In the genomic region with DNA sequence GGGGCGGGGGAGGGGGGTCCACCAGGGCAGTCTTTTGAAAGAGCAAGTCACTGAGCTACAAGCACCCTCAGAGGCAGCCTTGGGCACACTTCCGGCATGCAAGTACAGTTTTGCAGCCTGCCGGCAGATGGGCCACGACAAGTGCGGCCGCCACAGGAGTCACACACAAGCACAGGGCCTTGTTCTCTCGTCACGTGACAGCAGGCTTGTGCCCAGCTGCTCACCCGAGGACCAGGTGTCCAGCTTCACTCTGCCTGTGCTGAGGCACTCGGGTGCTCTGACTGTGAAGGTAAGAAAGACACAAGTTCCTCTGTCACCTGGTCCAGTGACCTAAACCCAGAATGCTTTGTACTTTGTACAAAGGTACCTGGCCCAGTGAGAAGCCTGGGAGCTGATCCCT, we compare ENCODE assay signal across 18 mouse cellular contexts.
DNase-seq lines count a peak whose midpoint lies in the region; ATAC-seq lines count a peak whose summit lies in the region.
"Had no signal": no experiment of that assay in that cellular context is flagged by ENCODE, and none has a peak within 500 bp of the region (broad histone marks: within the 10 kb centered on the region; RNA-seq: fewer than 3 reads in every experiment).

No protein-coding gene starts in this region.

- no peaks in the 10 kb centered on the region for H3K27me3 ChIP-seq in hindbrain, embryonic 11.5 days (ENCODE audit: control insufficient read depth, insufficient read depth, low read length)
- H3K27me3 ChIP-seq in hindbrain, embryonic 14.5 days (ENCODE audit: control insufficient read depth, insufficient read depth, low read length), result no peaks in the 10 kb centered on the region
- H3K27me3 ChIP-seq in midbrain, embryonic 10.5 days (ENCODE audit: low read depth, poor library complexity, severe bottlenecking), result no peaks in the 10 kb centered on the region
- no peaks in the 10 kb centered on the region for H3K27me3 ChIP-seq in midbrain, embryonic 15.5 days (replicated peaks)
- H3K27me3 ChIP-seq in embryonic facial prominence, embryonic 11.5 days (ENCODE audit: control insufficient read depth, insufficient read depth, low read length), result no peaks in the 10 kb centered on the region
- no peaks in the 10 kb centered on the region for H3K27me3 ChIP-seq in midbrain, embryonic 14.5 days (ENCODE audit: control insufficient read depth, insufficient read depth, low read length)
- H3K27me3 ChIP-seq: intestine, embryonic 15.5 days; liver, embryonic 15.5 days had no signal

- 0 out of 2 replicates have a peak overlapping the region, but pooled peaks have one; percentile 17 for H3K27ac ChIP-seq in hindbrain, embryonic 11.5 days (ENCODE audit: low read depth, low read length)
- no peak overlapping the region for H3K27ac ChIP-seq in hindbrain, embryonic 14.5 days
- peak overlapping the region; percentile 69 for H3K27ac ChIP-seq in midbrain, embryonic 10.5 days (replicated peaks)
- no peak overlapping the region for H3K27ac ChIP-seq in midbrain, embryonic 15.5 days
- H3K27ac ChIP-seq in embryonic facial prominence, embryonic 11.5 days (replicated peaks; ENCODE audit: low read depth, low read length), result no peak overlapping the region
- H3K27ac ChIP-seq in midbrain, embryonic 14.5 days (replicated peaks; ENCODE audit: low read depth, low read length), result no peak overlapping the region
- H3K27ac ChIP-seq: heart, embryonic 10.5 days; intestine, embryonic 15.5 days; kidney, postnatal 0 days; left cerebral cortex, adult 2 months; liver, embryonic 15.5 days had no signal

- H3K4me3 ChIP-seq in hindbrain, embryonic 11.5 days (ENCODE audit: low read depth, low read length), result no peak overlapping the region
- H3K4me3 ChIP-seq in hindbrain, embryonic 14.5 days (replicated peaks; ENCODE audit: low read length), result no peak overlapping the region
- H3K4me3 ChIP-seq in midbrain, embryonic 10.5 days, result no peak overlapping the region
- H3K4me3 ChIP-seq in midbrain, embryonic 15.5 days, result no peak overlapping the region
- H3K4me3 ChIP-seq in embryonic facial prominence, embryonic 11.5 days (ENCODE audit: low read depth, low read length), result no peak overlapping the region
- H3K4me3 ChIP-seq in midbrain, embryonic 14.5 days (replicated peaks; ENCODE audit: low read depth, low read length), result no peak overlapping the region
- H3K4me3 ChIP-seq: heart, embryonic 10.5 days; intestine, embryonic 15.5 days; left cerebral cortex, adult 2 months; liver, embryonic 15.5 days; megakaryocyte, embryonic 14.5 days had no signal

- H3K9ac ChIP-seq in hindbrain, embryonic 11.5 days (ENCODE audit: low read depth, low read length), result no peak overlapping the region
- no peak overlapping the region for H3K9ac ChIP-seq in hindbrain, embryonic 14.5 days
- no peak overlapping the region for H3K9ac ChIP-seq in midbrain, embryonic 15.5 days
- H3K9ac ChIP-seq in embryonic facial prominence, embryonic 11.5 days (replicated peaks; ENCODE audit: low read length), result no peak overlapping the region
- H3K9ac ChIP-seq in midbrain, embryonic 14.5 days (replicated peaks; ENCODE audit: low read length), result no peak overlapping the region
- H3K9ac ChIP-seq: intestine, embryonic 15.5 days; liver, embryonic 15.5 days had no signal

- H3K36me3 ChIP-seq in hindbrain, embryonic 11.5 days (ENCODE audit: control insufficient read depth, insufficient read depth, low read length), result no peaks in the 10 kb centered on the region
- H3K36me3 ChIP-seq in hindbrain, embryonic 14.5 days (replicated peaks; ENCODE audit: control insufficient read depth, insufficient read depth), result no peaks in the 10 kb centered on the region
- H3K36me3 ChIP-seq in midbrain, embryonic 10.5 days, result peaks cover 54% of the 10 kb centered on the region
- no peaks in the 10 kb centered on the region; the same call in 1 of the 2 replicates for H3K36me3 ChIP-seq in midbrain, embryonic 15.5 days (replicated peaks)
- no peaks in the 10 kb centered on the region for H3K36me3 ChIP-seq in embryonic facial prominence, embryonic 11.5 days (replicated peaks; ENCODE audit: control insufficient read depth, insufficient read depth, low read depth, low read length)
- 0 out of 2 replicates have a peak, but pooled peaks cover 3% of the 10 kb centered on the region for H3K36me3 ChIP-seq in midbrain, embryonic 14.5 days (ENCODE audit: control insufficient read depth, insufficient read depth, low read length)
- H3K36me3 ChIP-seq: intestine, embryonic 15.5 days; liver, embryonic 15.5 days had no signal

- H3K4me1 ChIP-seq in hindbrain, embryonic 11.5 days (replicated peaks; ENCODE audit: control insufficient read depth, insufficient read depth, low read length), result no peaks in the 10 kb centered on the region
- H3K4me1 ChIP-seq in hindbrain, embryonic 14.5 days (replicated peaks; ENCODE audit: control insufficient read depth, insufficient read depth, low read length), result no peaks in the 10 kb centered on the region
- peaks cover 14% of the 10 kb centered on the region for H3K4me1 ChIP-seq in midbrain, embryonic 10.5 days
- no peaks in the 10 kb centered on the region for H3K4me1 ChIP-seq in midbrain, embryonic 15.5 days
- no peaks in the 10 kb centered on the region; the same call in 1 of the 2 replicates for H3K4me1 ChIP-seq in embryonic facial prominence, embryonic 11.5 days (ENCODE audit: control insufficient read depth, insufficient read depth, low read length)
- H3K4me1 ChIP-seq in midbrain, embryonic 14.5 days (ENCODE audit: control insufficient read depth, insufficient read depth, low read length), result no peaks in the 10 kb centered on the region
- H3K4me1 ChIP-seq: intestine, embryonic 15.5 days; liver, embryonic 15.5 days; megakaryocyte, embryonic 14.5 days had no signal

- no peaks in the 10 kb centered on the region for H3K9me3 ChIP-seq in hindbrain, embryonic 11.5 days (ENCODE audit: control insufficient read depth, low read length)
- no peaks in the 10 kb centered on the region for H3K9me3 ChIP-seq in hindbrain, embryonic 14.5 days (ENCODE audit: control insufficient read depth, low read length)
- no peaks in the 10 kb centered on the region for H3K9me3 ChIP-seq in midbrain, embryonic 10.5 days (replicated peaks)
- no peaks in the 10 kb centered on the region for H3K9me3 ChIP-seq in midbrain, embryonic 15.5 days
- H3K9me3 ChIP-seq in embryonic facial prominence, embryonic 11.5 days (replicated peaks; ENCODE audit: control insufficient read depth, low read length), result no peaks in the 10 kb centered on the region
- no peaks in the 10 kb centered on the region for H3K9me3 ChIP-seq in midbrain, embryonic 14.5 days (ENCODE audit: control insufficient read depth, low read length)
- H3K9me3 ChIP-seq: G1E; heart, embryonic 10.5 days; intestine, embryonic 15.5 days; liver, embryonic 15.5 days; megakaryocyte, embryonic 14.5 days had no signal

- DNase-seq in hindbrain, embryonic 11.5 days (ENCODE audit: low spot score), result no peak
- DNase-seq in hindbrain, embryonic 14.5 days (ENCODE audit: low spot score), result no peak
- no peak for DNase-seq in midbrain, embryonic 10.5 days (ENCODE audit: low spot score)
- no peak for DNase-seq in embryonic facial prominence, embryonic 11.5 days (ENCODE audit: low spot score)
- DNase-seq in midbrain, embryonic 14.5 days, result peak; percentile 21
- DNase-seq in right cerebral cortex, postnatal 14 days, result no peak
- DNase-seq: cerebellum, adult 9-10 months; embryo, embryonic 11 days; lung, postnatal 14 days; thymus, postnatal 4 days had no signal

- 72% methylated on average over 10 of the region's 10 CpGs for WGBS in hindbrain, embryonic 11.5 days
- 52% methylated on average over 10 of the region's 10 CpGs for WGBS in hindbrain, embryonic 14.5 days
- 87% methylated on average over 10 of the region's 10 CpGs for WGBS in midbrain, embryonic 10.5 days
- WGBS in midbrain, embryonic 15.5 days, result 65% methylated on average over 10 of the region's 10 CpGs
- WGBS in embryonic facial prominence, embryonic 11.5 days, result 84% methylated on average over 10 of the region's 10 CpGs
- WGBS in midbrain, embryonic 14.5 days, result 43% methylated on average over 10 of the region's 10 CpGs

- no peak; the same call in 1 of the 2 replicates for ATAC-seq in hindbrain, embryonic 11.5 days (ENCODE audit: low FRiP score)
- no peak for ATAC-seq in hindbrain, embryonic 14.5 days (ENCODE audit: low FRiP score)
- ATAC-seq in midbrain, embryonic 15.5 days (replicated peaks), result no peak
- ATAC-seq in embryonic facial prominence, embryonic 11.5 days (replicated peaks; ENCODE audit: insufficient number of reproducible peaks, low FRiP score, low TSS enrichment, low read depth), result 0 out of 2 replicates have a peak, but pooled peaks have one; percentile 65
- ATAC-seq in midbrain, embryonic 14.5 days (ENCODE audit: low FRiP score, low TSS enrichment), result peak; percentile 37; the same call in 1 of the 2 replicates
- ATAC-seq: intestine, embryonic 15.5 days had no signal

- H3K4me2 ChIP-seq in hindbrain, embryonic 11.5 days (replicated peaks; ENCODE audit: low read depth, low read length), result no peak overlapping the region
- no peak overlapping the region for H3K4me2 ChIP-seq in hindbrain, embryonic 14.5 days (replicated peaks)
- no peak overlapping the region for H3K4me2 ChIP-seq in midbrain, embryonic 15.5 days
- no peak overlapping the region for H3K4me2 ChIP-seq in embryonic facial prominence, embryonic 11.5 days (ENCODE audit: low read depth, low read length)
- no peak overlapping the region for H3K4me2 ChIP-seq in midbrain, embryonic 14.5 days (ENCODE audit: low read length)
- H3K4me2 ChIP-seq: intestine, embryonic 15.5 days; liver, embryonic 15.5 days had no signal

Comparison
In these comparisons a context has a peak if more than half of its experiments do, and no peak if none do; other contexts are left out.
1. ATAC-seq: peak in embryonic facial prominence, embryonic 11.5 days (single experiment) and midbrain, embryonic 14.5 days (single experiment); none in hindbrain, embryonic 11.5 days (single experiment), hindbrain, embryonic 14.5 days (single experiment) and midbrain, embryonic 15.5 days (single experiment).
2. H3K27ac ChIP-seq: peak in hindbrain, embryonic 11.5 days (single experiment) and midbrain, embryonic 10.5 days (single experiment); none in hindbrain, embryonic 14.5 days (single experiment), midbrain, embryonic 15.5 days (single experiment), embryonic facial prominence, embryonic 11.5 days (single experiment) and midbrain, embryonic 14.5 days (single experiment).